Mouse (Mus musculus): Measurements from ENCODE around the gene Ebp. TPM values are rescaled to one million over a fixed set of nuclear protein-coding genes. Genes with fewer than 3 reads are reported as not detected.

Gene Ebp
- polyA plus RNA-seq, 1 experiment from 2014 or later = 30.6 TPM

GRCm38 (mm10) chrX:8218114-8218513, 24.8 kb upstream of the Ebp start:
- Histone ChIP-seq H3K27me3 (ENCODE audit: control insufficient read depth, insufficient read depth, low read length) (no peaks in the 10 kb centered on the region), H3K36me3 (replicated peaks; ENCODE audit: control insufficient read depth, insufficient read depth) (no peaks in the 10 kb centered on the region), H3K27ac (no peak overlapping the region), H3K4me3 (replicated peaks; ENCODE audit: low read length) (no peak overlapping the region), H3K4me2 (replicated peaks) (no peak overlapping the region), H3K9ac (no peak overlapping the region), H3K4me1 (replicated peaks; ENCODE audit: control insufficient read depth, insufficient read depth, low read length) (no peaks in the 10 kb centered on the region), H3K9me3 (ENCODE audit: control insufficient read depth, low read length) (no peaks in the 10 kb centered on the region)
- ATAC-seq (ENCODE audit: low FRiP score) (no peak), DNase-seq (ENCODE audit: low spot score) (no peak)
- 79% methylated on average over 2 of the region's 2 CpGs for WGBS

- no peak overlapping the region for H3K4me2 ChIP-seq (replicated peaks)
- 50% methylated on average over 6 of the region's 6 CpGs for WGBS
- ATAC-seq (ENCODE audit: low FRiP score) (no peak), DNase-seq (ENCODE audit: low spot score) (no peak)
- H3K9ac ChIP-seq = no peak overlapping the region
- H3K27ac ChIP-seq = no peak overlapping the region
- no peaks in the 10 kb centered on the region for H3K27me3 ChIP-seq (ENCODE audit: control insufficient read depth, insufficient read depth, low read length)
- no peaks in the 10 kb centered on the region for H3K9me3 ChIP-seq (ENCODE audit: control insufficient read depth, low read length)
- H3K36me3 ChIP-seq (replicated peaks; ENCODE audit: control insufficient read depth, insufficient read depth) = no peaks in the 10 kb centered on the region
- no peaks in the 10 kb centered on the region for H3K4me1 ChIP-seq (replicated peaks; ENCODE audit: control insufficient read depth, insufficient read depth, low read length)
- H3K4me3 ChIP-seq (replicated peaks; ENCODE audit: low read length) = no peak overlapping the region
These were observed 24.1 kb upstream of the Ebp start for GRCm38 (mm10) chrX:8217383-8217782.

- no peak for ATAC-seq (ENCODE audit: low FRiP score)
- Histone ChIP-seq H3K4me3 (replicated peaks; ENCODE audit: low read length) (no peak overlapping the region), H3K4me1 (replicated peaks; ENCODE audit: control insufficient read depth, insufficient read depth, low read length) (no peaks in the 10 kb centered on the region), H3K9me3 (ENCODE audit: control insufficient read depth, low read length) (no peaks in the 10 kb centered on the region), H3K27me3 (ENCODE audit: control insufficient read depth, insufficient read depth, low read length) (no peaks in the 10 kb centered on the region), H3K36me3 (replicated peaks; ENCODE audit: control insufficient read depth, insufficient read depth) (no peaks in the 10 kb centered on the region), H3K4me2 (replicated peaks) (no peak overlapping the region), H3K27ac (no peak overlapping the region), H3K9ac (no peak overlapping the region)
- WGBS = 82% methylated on average over 7 of the region's 7 CpGs
- DNase-seq (ENCODE audit: low spot score) = no peak
These were observed 18.3 kb upstream of the Ebp start for GRCm38 (mm10) chrX:8211490-8212207.

GRCm38 (mm10) chrX:8209720-8210119, 16.4 kb upstream of the Ebp start:
- no peaks in the 10 kb centered on the region for H3K4me1 ChIP-seq (replicated peaks; ENCODE audit: control insufficient read depth, insufficient read depth, low read length)
- H3K4me2 ChIP-seq (replicated peaks) = no peak overlapping the region
- 81% methylated on average over 2 of the region's 2 CpGs for WGBS
- H3K27ac ChIP-seq = no peak overlapping the region
- no peak for DNase-seq (ENCODE audit: low spot score)
- no peak for ATAC-seq (ENCODE audit: low FRiP score)
- no peaks in the 10 kb centered on the region for H3K9me3 ChIP-seq (ENCODE audit: control insufficient read depth, low read length)
- no peaks in the 10 kb centered on the region for H3K36me3 ChIP-seq (replicated peaks; ENCODE audit: control insufficient read depth, insufficient read depth)
- H3K4me3 ChIP-seq (replicated peaks; ENCODE audit: low read length) = no peak overlapping the region
- H3K27me3 ChIP-seq (ENCODE audit: control insufficient read depth, insufficient read depth, low read length) = no peaks in the 10 kb centered on the region
- no peak overlapping the region for H3K9ac ChIP-seq

GRCm38 (mm10) chrX:8207224-8207623, 13.9 kb upstream of the Ebp start:
- H3K9ac ChIP-seq = no peak overlapping the region
- WGBS = 21% methylated on average over 4 of the region's 4 CpGs
- H3K27me3 ChIP-seq (ENCODE audit: control insufficient read depth, insufficient read depth, low read length) = no peaks in the 10 kb centered on the region
- no peaks in the 10 kb centered on the region for H3K4me1 ChIP-seq (replicated peaks; ENCODE audit: control insufficient read depth, insufficient read depth, low read length)
- DNase-seq (ENCODE audit: low spot score) (no peak), ATAC-seq (ENCODE audit: low FRiP score) (no peak)
- no peaks in the 10 kb centered on the region for H3K9me3 ChIP-seq (ENCODE audit: control insufficient read depth, low read length)
- peaks cover 6% of the 10 kb centered on the region; the same call in 1 of the 2 replicates for H3K36me3 ChIP-seq (replicated peaks; ENCODE audit: control insufficient read depth, insufficient read depth)
- no peak overlapping the region for H3K27ac ChIP-seq
- H3K4me3 ChIP-seq (replicated peaks; ENCODE audit: low read length) = peak overlapping the region; percentile 56; the same call in 1 of the 2 replicates
- peak overlapping the region; percentile 53 for H3K4me2 ChIP-seq (replicated peaks)

- peak overlapping the region; percentile 69; the same call in 1 of the 2 replicates for H3K27ac ChIP-seq
- WGBS = 20% methylated on average over 11 of the region's 11 CpGs
These were observed 13.4 kb upstream of the Ebp start for GRCm38 (mm10) chrX:8206694-8207197.

GRCm38 (mm10) chrX:8206015-8206693, 12.8 kb upstream of the Ebp start, which contains the start of gene Porcn:
TSS of gene Porcn (minus strand) at chrX:8206525.
- peak; percentile 96 for ATAC-seq (ENCODE audit: low FRiP score)
- 11% methylated on average over 41 of the region's 46 CpGs for WGBS
- Histone ChIP-seq H3K36me3 (replicated peaks; ENCODE audit: control insufficient read depth, insufficient read depth) (peaks cover 8% of the 10 kb centered on the region; the same call in 1 of the 2 replicates), H3K27me3 (ENCODE audit: control insufficient read depth, insufficient read depth, low read length) (no peaks in the 10 kb centered on the region), H3K4me2 (replicated peaks) (peak within 1 kb of the TSS; percentile 53), H3K9me3 (ENCODE audit: control insufficient read depth, low read length) (no peaks in the 10 kb centered on the region), H3K27ac (peak within 1 kb of the TSS; percentile 69), H3K4me3 (replicated peaks; ENCODE audit: low read length) (peak within 1 kb of the TSS; percentile 56), H3K4me1 (replicated peaks; ENCODE audit: control insufficient read depth, insufficient read depth, low read length) (no peaks in the 10 kb centered on the region), H3K9ac (peak within 1 kb of the TSS; percentile 75)
- DNase-seq (ENCODE audit: low spot score) = peak; percentile 79

More at GRCm38 (mm10) chrX:8206694-8207197, 13.4 kb upstream of the Ebp start:
- Histone ChIP-seq H3K4me3 (replicated peaks; ENCODE audit: low read length) (peak overlapping the region; percentile 56), H3K9ac (peak overlapping the region; percentile 75), H3K36me3 (replicated peaks; ENCODE audit: control insufficient read depth, insufficient read depth) (peaks cover 6% of the 10 kb centered on the region; the same call in 1 of the 2 replicates), H3K27me3 (ENCODE audit: control insufficient read depth, insufficient read depth, low read length) (no peaks in the 10 kb centered on the region), H3K4me2 (replicated peaks) (peak overlapping the region; percentile 53), H3K4me1 (replicated peaks; ENCODE audit: control insufficient read depth, insufficient read depth, low read length) (no peaks in the 10 kb centered on the region), H3K9me3 (ENCODE audit: control insufficient read depth, low read length) (no peaks in the 10 kb centered on the region)
- DNase-seq (ENCODE audit: low spot score) = no peak
- peak; percentile 16; the same call in 1 of the 2 replicates for ATAC-seq (ENCODE audit: low FRiP score)

- peak overlapping the region; percentile 69 for H3K27ac ChIP-seq
These were observed 12.2 kb upstream of the Ebp start for GRCm38 (mm10) chrX:8205551-8205950.

GRCm38 (mm10) chrX:8205088-8205487, 11.8 kb upstream of the Ebp start:
- Histone ChIP-seq H3K27ac (no peak overlapping the region), H3K9me3 (ENCODE audit: control insufficient read depth, low read length) (no peaks in the 10 kb centered on the region), H3K4me3 (replicated peaks; ENCODE audit: low read length) (peak overlapping the region; percentile 56; the same call in 1 of the 2 replicates), H3K9ac (no peak overlapping the region), H3K4me2 (replicated peaks) (peak overlapping the region; percentile 53), H3K36me3 (replicated peaks; ENCODE audit: control insufficient read depth, insufficient read depth) (peaks cover 14% of the 10 kb centered on the region; the same call in 1 of the 2 replicates), H3K4me1 (replicated peaks; ENCODE audit: control insufficient read depth, insufficient read depth, low read length) (no peaks in the 10 kb centered on the region), H3K27me3 (ENCODE audit: control insufficient read depth, insufficient read depth, low read length) (no peaks in the 10 kb centered on the region)
- DNase-seq (ENCODE audit: low spot score) (no peak), ATAC-seq (ENCODE audit: low FRiP score) (no peak)
- WGBS = 71% methylated on average over 4 of the region's 4 CpGs

More at GRCm38 (mm10) chrX:8205551-8205950, 12.2 kb upstream of the Ebp start:
- H3K4me3 ChIP-seq (replicated peaks; ENCODE audit: low read length) = peak overlapping the region; percentile 56
- peaks cover 14% of the 10 kb centered on the region; the same call in 1 of the 2 replicates for H3K36me3 ChIP-seq (replicated peaks; ENCODE audit: control insufficient read depth, insufficient read depth)
- no peaks in the 10 kb centered on the region for H3K27me3 ChIP-seq (ENCODE audit: control insufficient read depth, insufficient read depth, low read length)
- no peak for ATAC-seq (ENCODE audit: low FRiP score)
- H3K4me2 ChIP-seq (replicated peaks) = peak overlapping the region; percentile 53
- peak overlapping the region; percentile 75 for H3K9ac ChIP-seq
- no peak for DNase-seq (ENCODE audit: low spot score)
- no peaks in the 10 kb centered on the region for H3K9me3 ChIP-seq (ENCODE audit: control insufficient read depth, low read length)
- 33% methylated on average over 7 of the region's 7 CpGs for WGBS
- H3K4me1 ChIP-seq (replicated peaks; ENCODE audit: control insufficient read depth, insufficient read depth, low read length) = no peaks in the 10 kb centered on the region

Measured in hindbrain, embryonic 14.5 days (tissue).